Comparison of ENCODE assay signal across 9 mouse cellular contexts in the genomic region with DNA sequence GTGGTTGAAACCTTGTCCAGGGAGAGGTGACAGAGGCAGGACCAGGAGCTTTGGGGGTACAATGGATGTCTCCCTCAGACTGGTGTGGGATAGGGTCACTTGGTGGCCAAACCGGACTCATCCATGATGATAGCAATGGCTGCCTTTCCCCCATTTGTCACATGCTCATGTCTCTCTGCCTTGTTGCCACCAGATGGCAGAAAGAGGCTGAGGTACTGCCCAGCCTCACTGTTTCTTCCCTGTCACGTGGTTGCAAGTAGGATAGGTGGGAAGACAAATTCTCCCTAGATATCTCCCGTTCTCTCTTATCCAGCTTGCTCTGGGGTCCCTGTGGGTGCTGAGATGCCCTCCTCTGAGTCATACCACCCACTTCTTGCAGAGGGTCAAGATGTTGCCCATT. TPM values are rescaled to one million over a fixed set of nuclear protein-coding genes. Genes with fewer than 3 reads are reported as not detected.
DNase-seq lines count a peak whose midpoint lies in the region; ATAC-seq lines count a peak whose summit lies in the region.
"Had no signal": no experiment of that assay in that cellular context is flagged by ENCODE, and none has a peak within 500 bp of the region (broad histone marks: within the 10 kb centered on the region; RNA-seq: fewer than 3 reads in every experiment).

No protein-coding gene starts in this region.

- H3K36me3 ChIP-seq in hindbrain, embryonic 11.5 days (ENCODE audit: control insufficient read depth, insufficient read depth, low read length) = no peaks in the 10 kb centered on the region
- H3K36me3 ChIP-seq in hindbrain, embryonic 10.5 days = no peaks in the 10 kb centered on the region
- no peaks in the 10 kb centered on the region for H3K36me3 ChIP-seq in limb, embryonic 11.5 days (ENCODE audit: control insufficient read depth, insufficient read depth, low read length)

- intact Hi-C loops in gastrocnemius, postnatal 36 days (cut with DNase I) = no loop called here

- ATAC-seq in hindbrain, embryonic 11.5 days (ENCODE audit: low FRiP score) = no peak
- no peak for ATAC-seq in limb, embryonic 11.5 days (ENCODE audit: insufficient number of reproducible peaks, low FRiP score, low TSS enrichment, low read depth)

- no peak overlapping the region for H3K4me2 ChIP-seq in hindbrain, embryonic 11.5 days (replicated peaks; ENCODE audit: low read depth, low read length)
- no peak overlapping the region for H3K4me2 ChIP-seq in limb, embryonic 11.5 days (ENCODE audit: low read depth, severe bottlenecking)

- no peak overlapping the region for H3K9ac ChIP-seq in hindbrain, embryonic 11.5 days (ENCODE audit: low read depth, low read length)
- no peak overlapping the region for H3K9ac ChIP-seq in limb, embryonic 11.5 days (ENCODE audit: low read length)

- H3K4me3 ChIP-seq in hindbrain, embryonic 11.5 days (ENCODE audit: low read depth, low read length) = no peak overlapping the region
- no peak overlapping the region for H3K4me3 ChIP-seq in hindbrain, embryonic 10.5 days
- no peak overlapping the region for H3K4me3 ChIP-seq in limb, embryonic 11.5 days (ENCODE audit: low read depth, low read length)

- 27% methylated on average over 3 of the region's 3 CpGs for WGBS in hindbrain, embryonic 11.5 days
- 27% methylated on average over 3 of the region's 3 CpGs for WGBS in hindbrain, embryonic 10.5 days
- 17% methylated on average over 3 of the region's 3 CpGs for WGBS in limb, embryonic 11.5 days

- peak; percentile 10 for DNase-seq in hindbrain, embryonic 11.5 days (ENCODE audit: low spot score)
- DNase-seq in hindbrain, embryonic 10.5 days (ENCODE audit: low spot score) = no peak
- DNase-seq in A20 (ENCODE audit: low read depth, low spot score) = peak; percentile 66
- DNase-seq in adipocyte (ENCODE audit: low spot score) = peak; percentile 76
- DNase-seq in limb, embryonic 11.5 days (ENCODE audit: low spot score) = peak; percentile 32
- DNase-seq in gastrocnemius, postnatal 36 days = no peak
- no peak for DNase-seq in ovary, adult 18-20 months (ENCODE audit: low spot score)
- no peak for DNase-seq in gastrocnemius, postnatal 25 days
- DNase-seq: adrenal gland, adult 8-10 months had no signal

- no peaks in the 10 kb centered on the region for H3K27me3 ChIP-seq in hindbrain, embryonic 11.5 days (ENCODE audit: control insufficient read depth, insufficient read depth, low read length)
- peaks cover 5% of the 10 kb centered on the region; the same call in 1 of the 2 replicates for H3K27me3 ChIP-seq in hindbrain, embryonic 10.5 days (ENCODE audit: insufficient read depth, poor library complexity, severe bottlenecking)
- no peaks in the 10 kb centered on the region for H3K27me3 ChIP-seq in limb, embryonic 11.5 days (ENCODE audit: control insufficient read depth, insufficient read depth, low read length)

- no peak overlapping the region for H3K27ac ChIP-seq in hindbrain, embryonic 11.5 days (ENCODE audit: low read depth, low read length)
- no peak overlapping the region for H3K27ac ChIP-seq in hindbrain, embryonic 10.5 days
- H3K27ac ChIP-seq in limb, embryonic 11.5 days (replicated peaks; ENCODE audit: low read depth, low read length) = no peak overlapping the region

- no peaks in the 10 kb centered on the region for H3K4me1 ChIP-seq in hindbrain, embryonic 11.5 days (replicated peaks; ENCODE audit: control insufficient read depth, insufficient read depth, low read length)
- peaks cover 4% of the 10 kb centered on the region for H3K4me1 ChIP-seq in hindbrain, embryonic 10.5 days (replicated peaks)
- no peaks in the 10 kb centered on the region; the same call in 1 of the 2 replicates for H3K4me1 ChIP-seq in limb, embryonic 11.5 days (ENCODE audit: control insufficient read depth, insufficient read depth, low read length)

- no peaks in the 10 kb centered on the region for H3K9me3 ChIP-seq in hindbrain, embryonic 11.5 days (ENCODE audit: control insufficient read depth, low read length)
- no peaks in the 10 kb centered on the region for H3K9me3 ChIP-seq in hindbrain, embryonic 10.5 days
- no peaks in the 10 kb centered on the region for H3K9me3 ChIP-seq in limb, embryonic 11.5 days (ENCODE audit: control insufficient read depth, low read length)

RNA-seq across cellular contexts. Expression of a gene that starts 4.4 kb away (rescaled TPM):
- 104 TPM in 2 replicates for polyA plus RNA-seq in hindbrain, embryonic 11.5 days (2014; fragmentation: Nextera tagmentation; extraction: Ambion mirVana)
- polyA plus RNA-seq in hindbrain, embryonic 10.5 days (2016; fragmentation: Nextera tagmentation; extraction: Ambion mirVana) = 110 and 134 TPM in 2 replicates
- 79.8 and 82.8 TPM in 2 replicates for polyA plus RNA-seq in limb, embryonic 11.5 days (2014; fragmentation: Nextera tagmentation; extraction: Ambion mirVana)
- 10 to 100 TPM; 26.4 to 32.4 TPM for total RNA-seq in gastrocnemius, postnatal 36 days (2021)
- total RNA-seq in gastrocnemius, postnatal 25 days (2021) = 10 to 100 TPM; 19.3 to 25.9 TPM

RNA-seq across cellular contexts. Expression of a gene that starts 14.4 kb away (rescaled TPM):
- 5.3 and 6.3 TPM in 2 replicates for polyA plus RNA-seq in hindbrain, embryonic 11.5 days (2014; fragmentation: Nextera tagmentation; extraction: Ambion mirVana)
- polyA plus RNA-seq in hindbrain, embryonic 10.5 days (2016; fragmentation: Nextera tagmentation; extraction: Ambion mirVana) = 6.3 and 8.0 TPM in 2 replicates
- 6.1 and 6.2 TPM in 2 replicates for polyA plus RNA-seq in limb, embryonic 11.5 days (2014; fragmentation: Nextera tagmentation; extraction: Ambion mirVana)
- total RNA-seq in gastrocnemius, postnatal 36 days (2021) = 1 to 10 TPM; 4.9 to 6.9 TPM
- total RNA-seq in gastrocnemius, postnatal 25 days (2021) = 1 to 10 TPM; 5.1 to 5.8 TPM

RNA-seq across cellular contexts. Expression of a gene that starts 32.0 kb away (rescaled TPM):
- 19.2 and 22.3 TPM in 2 replicates for polyA plus RNA-seq in hindbrain, embryonic 11.5 days (2014; fragmentation: Nextera tagmentation; extraction: Ambion mirVana)
- polyA plus RNA-seq in hindbrain, embryonic 10.5 days (2016; fragmentation: Nextera tagmentation; extraction: Ambion mirVana) = 58.7 and 62.5 TPM in 2 replicates
- 20.1 and 24.8 TPM in 2 replicates for polyA plus RNA-seq in limb, embryonic 11.5 days (2014; fragmentation: Nextera tagmentation; extraction: Ambion mirVana)
- 10 to 100 TPM; 24.9 to 38.3 TPM for total RNA-seq in gastrocnemius, postnatal 36 days (2021)
- total RNA-seq in gastrocnemius, postnatal 25 days (2021) = 10 to 100 TPM; 27.6 to 29.0 TPM

Comparison
In these comparisons a context has a peak if more than half of its experiments do, and no peak if none do; other contexts are left out.
1. DNase-seq: peak in hindbrain, embryonic 11.5 days (single experiment), A20 (single experiment), adipocyte (single experiment) and limb, embryonic 11.5 days (single experiment); none in hindbrain, embryonic 10.5 days (single experiment), gastrocnemius, postnatal 36 days (0 of 2), ovary, adult 18-20 months (single experiment) and gastrocnemius, postnatal 25 days (single experiment).